In genomic region chr13:58964701-58965359, GRCm38 (mm10) we compare ENCODE assay signal across 14 mouse cellular contexts.
DNase-seq lines count a peak whose midpoint lies in the region; ATAC-seq lines count a peak whose summit lies in the region.
"Had no signal": no experiment of that assay in that cellular context is flagged by ENCODE, and none has a peak within 500 bp of the region (broad histone marks: within the 10 kb centered on the region; RNA-seq: fewer than 3 reads in every experiment).

No protein-coding gene starts in this region.

- DNase-seq in embryo, embryonic 10.5 days (ENCODE audit: low spot score) = peak; percentile 27
- no peak for DNase-seq in embryo, embryonic 9.5 days (ENCODE audit: extremely low spot score)
- DNase-seq in right cerebral cortex, postnatal 10 days (ENCODE audit: low spot score in 2 of 2) = peak; percentile 69 to 70
- DNase-seq in right cerebral cortex, postnatal 14 days = no peak
- DNase-seq in B cell, adult 2 months = no peak
- DNase-seq: heart, adult 18-20 months; heart, postnatal 36 days; kidney, adult 9 months had no signal

- no peaks in the 10 kb centered on the region for H3K27me3 ChIP-seq in hindbrain, embryonic 16.5 days (replicated peaks; ENCODE audit: control insufficient read depth, insufficient read depth, low read length)
- no peaks in the 10 kb centered on the region for H3K27me3 ChIP-seq in neural tube, embryonic 15.5 days (replicated peaks)
- H3K27me3 ChIP-seq in heart, embryonic 11.5 days (ENCODE audit: control insufficient read depth, insufficient read depth, low read length) = no peaks in the 10 kb centered on the region
- H3K27me3 ChIP-seq: liver, embryonic 15.5 days; stomach, embryonic 15.5 days had no signal

- H3K9me3 ChIP-seq in hindbrain, embryonic 16.5 days (ENCODE audit: control insufficient read depth, low read length) = no peaks in the 10 kb centered on the region
- no peaks in the 10 kb centered on the region for H3K9me3 ChIP-seq in neural tube, embryonic 15.5 days (replicated peaks)
- no peaks in the 10 kb centered on the region for H3K9me3 ChIP-seq in heart, embryonic 11.5 days (replicated peaks; ENCODE audit: control insufficient read depth, low read length)
- H3K9me3 ChIP-seq: liver, embryonic 15.5 days; stomach, embryonic 15.5 days had no signal

- H3K4me2 ChIP-seq in hindbrain, embryonic 16.5 days (ENCODE audit: low read length) = no peak overlapping the region
- 0 out of 2 replicates have a peak overlapping the region, but pooled peaks have one; percentile 9 for H3K4me2 ChIP-seq in neural tube, embryonic 15.5 days
- no peak overlapping the region for H3K4me2 ChIP-seq in heart, embryonic 11.5 days
- H3K4me2 ChIP-seq: liver, embryonic 15.5 days; stomach, embryonic 15.5 days had no signal

- no peaks in the 10 kb centered on the region for H3K36me3 ChIP-seq in hindbrain, embryonic 16.5 days (ENCODE audit: control insufficient read depth, insufficient read depth, low read length)
- no peaks in the 10 kb centered on the region for H3K36me3 ChIP-seq in neural tube, embryonic 15.5 days
- no peaks in the 10 kb centered on the region for H3K36me3 ChIP-seq in heart, embryonic 11.5 days (ENCODE audit: control insufficient read depth, insufficient read depth, low read length)
- H3K36me3 ChIP-seq: G1E; liver, embryonic 15.5 days; stomach, embryonic 15.5 days had no signal

- peak; percentile 72 for ATAC-seq in hindbrain, embryonic 16.5 days
- ATAC-seq in neural tube, embryonic 15.5 days (ENCODE audit: low FRiP score) = peak; percentile 67
- ATAC-seq in heart, embryonic 11.5 days (replicated peaks; ENCODE audit: insufficient number of reproducible peaks, low FRiP score, low TSS enrichment) = no peak

- H3K4me1 ChIP-seq in hindbrain, embryonic 16.5 days (ENCODE audit: control insufficient read depth, insufficient read depth, low read depth, low read length) = peaks cover 19% of the 10 kb centered on the region
- peaks cover 36% of the 10 kb centered on the region for H3K4me1 ChIP-seq in neural tube, embryonic 15.5 days
- no peaks in the 10 kb centered on the region for H3K4me1 ChIP-seq in heart, embryonic 11.5 days (ENCODE audit: control insufficient read depth, insufficient read depth, low read length)
- H3K4me1 ChIP-seq: liver, embryonic 15.5 days; stomach, embryonic 15.5 days had no signal

- H3K4me3 ChIP-seq in hindbrain, embryonic 16.5 days (ENCODE audit: low read length) = no peak overlapping the region
- H3K4me3 ChIP-seq in neural tube, embryonic 15.5 days (replicated peaks) = no peak overlapping the region
- no peak overlapping the region for H3K4me3 ChIP-seq in heart, embryonic 11.5 days (ENCODE audit: low read depth, low read length)
- H3K4me3 ChIP-seq: liver, embryonic 15.5 days; stomach, embryonic 15.5 days had no signal

- peak overlapping the region; percentile 9 for H3K27ac ChIP-seq in hindbrain, embryonic 16.5 days (ENCODE audit: low read depth, low read length)
- H3K27ac ChIP-seq in neural tube, embryonic 15.5 days (replicated peaks) = peak overlapping the region; percentile 58
- no peak overlapping the region for H3K27ac ChIP-seq in heart, embryonic 11.5 days (ENCODE audit: low read depth, low read length)
- H3K27ac ChIP-seq: liver, embryonic 15.5 days; stomach, embryonic 15.5 days had no signal

- 35% methylated on average over 12 of the region's 12 CpGs for WGBS in hindbrain, embryonic 16.5 days
- 28% methylated on average over 12 of the region's 12 CpGs for WGBS in neural tube, embryonic 15.5 days
- 79% methylated on average over 12 of the region's 12 CpGs for WGBS in heart, embryonic 11.5 days (ENCODE audit: insufficient replicate concordance)

- H3K9ac ChIP-seq in hindbrain, embryonic 16.5 days (ENCODE audit: low read depth, low read length) = no peak overlapping the region
- no peak overlapping the region for H3K9ac ChIP-seq in neural tube, embryonic 15.5 days (replicated peaks)
- H3K9ac ChIP-seq in heart, embryonic 11.5 days (ENCODE audit: low read depth, low read length) = no peak overlapping the region
- H3K9ac ChIP-seq: liver, embryonic 15.5 days; stomach, embryonic 15.5 days had no signal

Comparison
In these comparisons a context has a peak if more than half of its experiments do, and no peak if none do; other contexts are left out.
1. DNase-seq: peak in embryo, embryonic 10.5 days (single experiment) and right cerebral cortex, postnatal 10 days (2 of 2); none in embryo, embryonic 9.5 days (single experiment), right cerebral cortex, postnatal 14 days (single experiment) and B cell, adult 2 months (0 of 2).